Mouse (Mus musculus) left cerebral cortex, postnatal 4 days (tissue): ENCODE measurements around the gene Phtf2. TPM values are rescaled to one million over a fixed set of nuclear protein-coding genes. Genes with fewer than 3 reads are reported as not detected.
"Not testable (repeated sequence)": the region's sequence is repeated elsewhere in the genome, so short reads cannot be mapped to it uniquely, and the experiment has no call there.

Source experiments
- DNase-seq: peaks from one replicate; pipeline ENCODE4 v3.0.0-alpha.2; 2022
- intact Hi-C: fragments of 180-260 bp; cut with DNase I; formaldehyde crosslinking; loops from one replicate; pipeline ENCODE4 v1.15.1; 2025
- total RNA-seq, 2 experiments: library from RNA; stranded (reverse); gene quantifications; 2 replicates each; pipeline ENCODE4 v1.2.3; 2021

Gene Phtf2
- total RNA-seq, 2 experiments from 2014 or later, result 35.3 to 36.2 TPM

GRCm38 (mm10) chr5:20710845-20711244 lies 171.1 kb downstream of the Phtf2 start:
- intact Hi-C loops, DNase-seq: not testable (repeated sequence)

Other genes starting within 250 kb of the Phtf2 start
- 10 to 100 TPM; 19.7 to 23.7 TPM for gene Tmem60, start 67 bp upstream of the Phtf2 start, total RNA-seq
- 10 to 100 TPM; 14.5 to 14.8 TPM for gene Rsbn1l, start 74.3 kb upstream of the Phtf2 start, total RNA-seq
- gene Ptpn12, start 173.8 kb upstream of the Phtf2 start, total RNA-seq, result 10 to 100 TPM; 51.7 to 60.8 TPM